Mouse (Mus musculus): Measurements from ENCODE around the gene Gm8857. TPM values are rescaled to one million over a fixed set of nuclear protein-coding genes. Genes with fewer than 3 reads are reported as not detected.

Gene Gm8857
- not detected for polyA plus RNA-seq (2014; fragmentation: Illumina TruSeq; extraction: RNeasy Lipid Tissue Mini Kit (QIAGEN cat#74804); ENCODE audit: low read depth, low replicate concordance)

DNA sequence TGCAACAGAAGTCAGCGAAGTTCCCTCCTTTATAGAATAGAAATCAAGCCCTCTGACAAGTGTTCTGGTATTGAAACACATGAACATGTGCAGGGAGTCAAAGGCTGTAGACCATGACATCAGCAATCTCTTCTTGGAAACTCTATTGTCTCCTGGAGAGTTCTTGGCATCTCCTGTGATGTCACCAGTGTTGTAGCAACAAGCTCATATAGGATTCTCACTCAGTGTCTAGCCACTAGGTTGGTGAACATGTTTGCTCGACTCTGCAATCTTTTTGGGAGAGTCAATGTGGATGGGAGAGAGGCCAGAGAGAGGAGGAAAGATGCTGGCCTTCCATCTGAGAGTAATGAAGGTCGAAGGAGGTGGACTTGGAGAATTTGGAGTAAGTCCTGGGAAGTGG, at the start of gene Gm8857, which contains the start of gene Gm8871:
TSS of gene Gm8857 (plus strand) at position 303 of the 400 bp plus-strand sequence.
TSS of gene Gm8871 (plus strand) at position 301 of the 400 bp plus-strand sequence.

Other genes starting within 250 kb of the Gm8857 start
- gene Gm8871, start within 50 bp of the Gm8857 start, polyA plus RNA-seq (2014; fragmentation: Illumina TruSeq; extraction: RNeasy Lipid Tissue Mini Kit (QIAGEN cat#74804); ENCODE audit: low read depth, low replicate concordance), result not detected
- gene Gm8879, start 179.8 kb downstream of the Gm8857 start, polyA plus RNA-seq (2014; fragmentation: Illumina TruSeq; extraction: RNeasy Lipid Tissue Mini Kit (QIAGEN cat#74804); ENCODE audit: low read depth, low replicate concordance), result not detected
- gene Gm5861, start 235.3 kb downstream of the Gm8857 start, polyA plus RNA-seq (2014; fragmentation: Illumina TruSeq; extraction: RNeasy Lipid Tissue Mini Kit (QIAGEN cat#74804); ENCODE audit: low read depth, low replicate concordance), result not detected